Mouse (Mus musculus) cortical plate, adult 2 months (tissue): ENCODE measurements around the gene Dynll1.

Experiments used
- CTCF ChIP-seq: fragments of 200-500 bp; IDR thresholded peaks from 2 replicates; pipeline ENCODE4 v1.5.1; 2011; ENCODE audit warnings: mild to moderate bottlenecking, control low read depth, low read length; ENCODE audit not compliant: insufficient read depth; ENCODE audit errors: extremely low read depth
- POLR2A ChIP-seq: fragments of 200-500 bp; IDR thresholded peaks from 2 replicates; pipeline ENCODE4 v1.6.1; 2011; ENCODE audit warnings: mild to moderate bottlenecking, low read length, control low read depth; ENCODE audit not compliant: insufficient read depth; ENCODE audit errors: extremely low read depth

DNA sequence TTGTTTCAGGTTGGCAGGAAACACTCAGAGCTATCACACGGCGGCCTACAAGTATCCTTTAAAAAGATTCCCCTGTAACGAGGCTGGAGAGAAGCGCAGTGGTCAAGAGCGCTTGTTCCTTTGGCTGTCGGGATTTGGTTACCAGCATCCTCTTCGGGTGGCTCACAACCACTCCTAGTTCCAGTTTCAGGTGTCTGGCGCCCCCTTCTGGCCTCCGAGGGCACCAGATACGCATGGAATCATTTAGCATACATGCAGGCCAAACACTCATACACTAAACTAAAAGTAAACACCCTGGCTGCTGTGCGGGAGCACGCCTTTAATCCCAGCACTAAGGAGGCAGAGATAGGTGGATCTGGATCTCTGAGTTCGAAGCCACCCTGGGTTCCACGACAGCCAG lies 24.8 kb downstream of the Dynll1 start:
- TF ChIP-seq CTCF (no peak), POLR2A (no peak)
